Mouse (Mus musculus): ENCODE results near the gene Gm45753. TPM values are rescaled to one million over a fixed set of nuclear protein-coding genes. Genes with fewer than 3 reads are reported as not detected.

The Gm45753 gene
- polyA plus RNA-seq, 1 experiment from 2014 or later: not detected

DNA sequence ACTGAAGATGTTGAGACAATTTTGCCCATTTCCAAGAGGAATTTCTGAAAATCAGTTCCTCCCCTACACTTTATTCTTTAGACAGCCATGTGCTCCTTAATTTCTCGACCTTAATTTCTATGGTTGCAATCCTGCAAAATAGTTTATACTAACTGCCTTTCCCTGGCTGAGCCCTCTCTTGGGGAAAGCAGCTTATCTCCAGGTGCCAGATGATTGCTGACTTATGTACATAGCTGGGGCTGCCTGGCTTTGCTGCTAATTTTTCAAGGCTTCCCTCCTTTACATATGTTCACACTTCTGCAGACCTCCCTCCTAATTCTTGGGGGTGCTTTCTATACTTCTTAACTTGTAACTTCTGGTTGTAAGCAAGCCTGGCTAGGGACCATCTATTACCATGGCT, 12.7 kb upstream of the Gm45753 start:
- 85% methylated on average over 1 of the region's 1 CpGs for WGBS
- Histone ChIP-seq H3K9ac (no peak overlapping the region), H3K4me1 (no peaks in the 10 kb centered on the region), H3K4me2 (no peak overlapping the region), H3K36me3 (replicated peaks) (no peaks in the 10 kb centered on the region), H3K27ac (no peak overlapping the region), H3K9me3 (no peaks in the 10 kb centered on the region), H3K4me3 (no peak overlapping the region), H3K27me3 (replicated peaks) (no peaks in the 10 kb centered on the region)
- ATAC-seq (replicated peaks): no peak

- Histone ChIP-seq H3K4me2 (no peak overlapping the region), H3K27me3 (replicated peaks) (no peaks in the 10 kb centered on the region), H3K4me1 (no peaks in the 10 kb centered on the region), H3K27ac (no peak overlapping the region), H3K9ac (no peak overlapping the region), H3K4me3 (no peak overlapping the region), H3K36me3 (replicated peaks) (no peaks in the 10 kb centered on the region), H3K9me3 (no peaks in the 10 kb centered on the region)
- WGBS: 81% methylated on average over 4 of the region's 4 CpGs
- no peak for ATAC-seq (replicated peaks)
Measured at GRCm38 (mm10) chr8:45310967-45311366, 2.7 kb upstream of the Gm45753 start.

GRCm38 (mm10) chr8:45305479-45305878, 2.8 kb downstream of the Gm45753 start:
- no peak for ATAC-seq (replicated peaks)
- Histone ChIP-seq H3K36me3 (replicated peaks) (no peaks in the 10 kb centered on the region), H3K27ac (no peak overlapping the region), H3K4me1 (no peaks in the 10 kb centered on the region), H3K9me3 (no peaks in the 10 kb centered on the region), H3K4me3 (no peak overlapping the region), H3K4me2 (no peak overlapping the region), H3K9ac (no peak overlapping the region), H3K27me3 (replicated peaks) (no peaks in the 10 kb centered on the region)
- WGBS: 85% methylated on average over 1 of the region's 1 CpGs

DNA sequence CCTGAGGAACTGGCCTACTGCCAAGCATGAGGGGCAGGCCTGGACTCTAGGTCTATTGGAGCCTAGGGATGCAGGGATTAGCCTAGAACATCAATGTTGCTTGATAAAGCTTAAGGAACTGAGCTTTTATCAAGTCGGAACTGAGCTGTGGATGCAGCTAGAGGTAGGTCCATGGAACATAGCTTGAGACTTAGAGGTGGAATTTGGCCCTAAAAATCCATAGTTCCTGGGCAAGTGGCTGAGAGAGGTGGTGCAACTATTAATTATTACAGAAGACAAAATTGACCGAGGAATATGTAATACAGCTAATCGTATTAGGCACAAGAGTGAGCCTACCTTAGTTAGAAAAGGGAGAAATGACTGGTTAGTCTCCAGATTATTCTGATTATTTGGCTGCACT, 3.9 kb downstream of the Gm45753 start:
- no peak overlapping the region for H3K4me2 ChIP-seq
- 92% methylated on average over 3 of the region's 3 CpGs for WGBS
- H3K4me1 ChIP-seq: no peaks in the 10 kb centered on the region
- no peaks in the 10 kb centered on the region for H3K27me3 ChIP-seq (replicated peaks)
- H3K36me3 ChIP-seq (replicated peaks): no peaks in the 10 kb centered on the region
- no peaks in the 10 kb centered on the region for H3K9me3 ChIP-seq
- ATAC-seq (replicated peaks): no peak
- no peak overlapping the region for H3K9ac ChIP-seq
- no peak overlapping the region for H3K4me3 ChIP-seq
- H3K27ac ChIP-seq: no peak overlapping the region

- Histone ChIP-seq H3K4me1 (no peaks in the 10 kb centered on the region), H3K4me3 (no peak overlapping the region), H3K9ac (no peak overlapping the region), H3K36me3 (replicated peaks) (no peaks in the 10 kb centered on the region), H3K4me2 (no peak overlapping the region), H3K27me3 (replicated peaks) (no peaks in the 10 kb centered on the region), H3K27ac (no peak overlapping the region), H3K9me3 (no peaks in the 10 kb centered on the region)
- peak; percentile 56; the same call in 1 of the 2 replicates for ATAC-seq (replicated peaks)
- WGBS: 59% methylated on average over 8 of the region's 8 CpGs
Measured at GRCm38 (mm10) chr8:45302390-45302789, 5.9 kb downstream of the Gm45753 start.

DNA sequence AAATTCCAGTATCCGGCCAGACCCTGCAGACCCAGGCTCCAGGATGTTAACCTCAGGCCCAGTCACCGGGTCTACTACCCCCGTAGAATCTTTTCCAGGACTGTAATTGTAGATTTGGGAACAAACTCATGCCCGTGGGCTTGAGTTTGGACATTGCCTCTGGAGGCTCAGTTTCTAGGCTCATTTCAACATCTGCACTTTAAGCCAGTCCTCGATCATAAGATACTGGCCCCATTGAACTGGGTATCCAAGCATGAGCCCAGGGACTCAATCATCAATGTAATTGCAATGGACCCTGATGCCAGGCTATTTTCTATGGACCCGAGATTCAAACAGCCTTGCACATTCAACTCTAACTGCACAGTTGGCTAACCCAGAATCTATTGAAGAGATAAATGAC, 13.0 kb downstream of the Gm45753 start:
- Histone ChIP-seq H3K27me3 (replicated peaks) (no peaks in the 10 kb centered on the region), H3K36me3 (replicated peaks) (no peaks in the 10 kb centered on the region), H3K4me1 (no peaks in the 10 kb centered on the region), H3K4me2 (no peak overlapping the region), H3K4me3 (no peak overlapping the region), H3K9me3 (no peaks in the 10 kb centered on the region), H3K27ac (no peak overlapping the region), H3K9ac (no peak overlapping the region)
- ATAC-seq (replicated peaks): no peak
- 95% methylated on average over 6 of the region's 6 CpGs for WGBS

GRCm38 (mm10) chr8:45294687-45295086, 13.6 kb downstream of the Gm45753 start, which contains the start of gene Klkb1:
Gene Klkb1 (minus strand): TSS chr8:45294859.
- no peaks in the 10 kb centered on the region for H3K4me1 ChIP-seq
- no peak for ATAC-seq (replicated peaks)
- no peak within 1 kb of the TSS for H3K4me2 ChIP-seq
- H3K36me3 ChIP-seq (replicated peaks): no peaks in the 10 kb centered on the region
- WGBS: 92% methylated on average over 7 of the region's 7 CpGs
- H3K9ac ChIP-seq: no peak within 1 kb of the TSS
- H3K9me3 ChIP-seq: no peaks in the 10 kb centered on the region
- no peak within 1 kb of the TSS for H3K27ac ChIP-seq
- no peak within 1 kb of the TSS for H3K4me3 ChIP-seq
- no peaks in the 10 kb centered on the region for H3K27me3 ChIP-seq (replicated peaks)

DNA sequence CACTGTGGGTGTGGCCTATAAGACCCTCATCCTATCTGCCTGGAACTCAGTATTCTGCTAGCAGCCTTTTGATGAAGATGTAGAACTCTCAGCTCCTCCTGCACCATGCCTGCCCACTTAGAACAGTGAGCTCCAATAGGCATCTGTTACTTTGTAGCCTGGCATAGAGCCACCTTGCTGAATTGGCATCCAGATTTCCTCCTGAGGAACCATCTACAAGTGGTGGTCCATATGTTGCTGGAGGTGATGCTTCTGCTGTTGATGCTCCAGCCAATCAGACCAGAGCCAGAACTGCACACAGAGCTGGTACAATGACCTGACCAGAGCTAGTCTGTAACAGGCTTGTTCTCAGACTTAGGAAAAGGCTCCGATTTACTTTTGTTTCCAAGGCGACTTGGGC, 16.5 kb downstream of the Gm45753 start:
- no peaks in the 10 kb centered on the region for H3K36me3 ChIP-seq (replicated peaks)
- no peaks in the 10 kb centered on the region for H3K4me1 ChIP-seq
- 87% methylated on average over 2 of the region's 2 CpGs for WGBS
- no peak overlapping the region for H3K27ac ChIP-seq
- no peak overlapping the region for H3K9ac ChIP-seq
- no peaks in the 10 kb centered on the region for H3K27me3 ChIP-seq (replicated peaks)
- no peak overlapping the region for H3K4me3 ChIP-seq
- no peak overlapping the region for H3K4me2 ChIP-seq
- no peak for ATAC-seq (replicated peaks)
- H3K9me3 ChIP-seq: no peaks in the 10 kb centered on the region

GRCm38 (mm10) chr8:45281630-45282029, 26.6 kb downstream of the Gm45753 start:
- no peak for ATAC-seq (replicated peaks)
- Histone ChIP-seq H3K4me3 (no peak overlapping the region), H3K27ac (no peak overlapping the region), H3K9me3 (no peaks in the 10 kb centered on the region), H3K4me2 (no peak overlapping the region), H3K9ac (no peak overlapping the region), H3K27me3 (replicated peaks) (no peaks in the 10 kb centered on the region), H3K36me3 (replicated peaks) (no peaks in the 10 kb centered on the region), H3K4me1 (no peaks in the 10 kb centered on the region)
- WGBS: 82% methylated on average over 8 of the region's 8 CpGs

GRCm38 (mm10) chr8:45277453-45277852, 30.8 kb downstream of the Gm45753 start:
- Histone ChIP-seq H3K27me3 (replicated peaks) (no peaks in the 10 kb centered on the region), H3K4me2 (no peak overlapping the region), H3K9ac (no peak overlapping the region), H3K36me3 (replicated peaks) (no peaks in the 10 kb centered on the region), H3K27ac (no peak overlapping the region), H3K9me3 (no peaks in the 10 kb centered on the region), H3K4me1 (no peaks in the 10 kb centered on the region), H3K4me3 (no peak overlapping the region)
- no peak for ATAC-seq (replicated peaks)
- WGBS: 79% methylated on average over 3 of the region's 3 CpGs

DNA sequence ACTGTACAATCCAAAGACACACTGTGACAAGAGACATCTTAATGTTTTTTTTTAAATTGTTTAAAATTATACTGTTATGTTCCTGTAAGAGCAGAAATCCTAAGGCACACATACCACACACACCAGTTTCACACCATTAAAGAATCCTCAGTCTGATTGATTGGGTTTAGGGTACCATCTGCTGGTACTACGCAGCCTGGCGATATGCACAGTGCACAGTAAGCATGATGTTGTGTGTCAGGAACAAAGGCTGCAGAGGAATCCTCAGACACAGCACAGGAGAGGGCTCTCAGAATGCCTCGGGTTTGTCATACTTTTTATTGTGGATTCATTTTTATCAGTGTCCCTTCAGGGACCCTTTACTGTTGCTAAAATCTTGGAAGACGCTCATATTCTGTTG, 33.9 kb downstream of the Gm45753 start:
- Histone ChIP-seq H3K4me1 (no peaks in the 10 kb centered on the region), H3K9ac (no peak overlapping the region), H3K36me3 (replicated peaks) (no peaks in the 10 kb centered on the region), H3K4me3 (no peak overlapping the region), H3K27ac (no peak overlapping the region), H3K27me3 (replicated peaks) (no peaks in the 10 kb centered on the region), H3K4me2 (no peak overlapping the region), H3K9me3 (no peaks in the 10 kb centered on the region)
- WGBS: 84% methylated on average over 4 of the region's 4 CpGs
- no peak for ATAC-seq (replicated peaks)

DNA sequence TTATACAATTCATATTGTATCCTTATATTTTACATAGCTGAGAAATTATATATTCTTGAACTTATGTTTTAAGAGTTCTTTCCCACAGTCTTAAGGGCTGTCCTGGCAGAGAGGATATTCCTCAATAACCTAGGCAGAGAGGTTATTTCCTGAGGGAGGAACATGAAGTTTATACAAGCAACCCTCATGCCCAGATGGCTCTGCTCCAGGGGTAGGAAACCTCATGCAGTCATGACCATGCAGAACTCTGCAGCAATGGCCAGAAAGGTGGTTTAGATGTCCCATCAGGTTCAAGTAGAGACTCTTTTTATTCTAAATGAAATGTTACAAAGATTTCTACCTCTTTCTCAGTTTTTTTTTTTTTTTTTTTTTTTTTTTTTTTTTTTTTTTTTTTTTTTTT, 39.2 kb downstream of the Gm45753 start:
- Histone ChIP-seq H3K9me3 (no peaks in the 10 kb centered on the region), H3K27me3 (replicated peaks) (no peaks in the 10 kb centered on the region), H3K27ac (no peak overlapping the region), H3K4me2 (no peak overlapping the region), H3K9ac (no peak overlapping the region), H3K36me3 (replicated peaks) (no peaks in the 10 kb centered on the region), H3K4me1 (no peaks in the 10 kb centered on the region), H3K4me3 (no peak overlapping the region)
- ATAC-seq (replicated peaks): no peak

GRCm38 (mm10) chr8:45268485-45268884, 39.8 kb downstream of the Gm45753 start:
- no peak overlapping the region for H3K4me3 ChIP-seq
- no peaks in the 10 kb centered on the region for H3K27me3 ChIP-seq (replicated peaks)
- H3K9me3 ChIP-seq: no peaks in the 10 kb centered on the region
- ATAC-seq (replicated peaks): no peak
- no peaks in the 10 kb centered on the region for H3K4me1 ChIP-seq
- no peak overlapping the region for H3K4me2 ChIP-seq
- no peak overlapping the region for H3K27ac ChIP-seq
- H3K9ac ChIP-seq: no peak overlapping the region
- no peaks in the 10 kb centered on the region for H3K36me3 ChIP-seq (replicated peaks)

All from midbrain, embryonic 15.5 days (tissue).